Mouse (Mus musculus) heart, adult 18-20 months (tissue): ENCODE measurements around the gene Capn12. TPM values are rescaled to one million over a fixed set of nuclear protein-coding genes. Genes with fewer than 3 reads are reported as not detected.

Experiments
- total RNA-seq, 2 experiments: library from RNA; stranded (reverse); gene quantifications; 2 replicates each; pipeline ENCODE4 v1.2.3; 2021

The Capn12 gene
- total RNA-seq, 2 experiments from 2014 or later = 0.31 to 0.35 TPM

Other genes starting within 250 kb of the Capn12 start
- under 1 TPM; 0.12 to 0.23 TPM for gene Fbxo27, start 188.6 kb upstream of the Capn12 start, total RNA-seq
- gene Fbxo17, start 164.6 kb upstream of the Capn12 start, total RNA-seq = under 1 TPM; 0.62 to 0.82 TPM
- 10 to 100 TPM; 59.4 to 60.4 TPM for gene Mrps12, start 139.6 kb upstream of the Capn12 start, total RNA-seq
- gene Sars2, start 139.4 kb upstream of the Capn12 start, total RNA-seq = 10 to 100 TPM; 14.7 to 15.5 TPM
- not detected for gene Ccer2, start 125.2 kb upstream of the Capn12 start, total RNA-seq
- gene Sirt2, start 114.7 kb upstream of the Capn12 start, total RNA-seq = 10 to 100 TPM; 84.3 to 88.4 TPM
- 10 to 100 TPM; 25.8 to 26.8 TPM for gene Nfkbib, start 113.9 kb upstream of the Capn12 start, total RNA-seq
- gene Rinl, start 92.5 kb upstream of the Capn12 start, total RNA-seq = 1 to 10 TPM; 1.5 to 3.4 TPM
- 100 to 1,000 TPM; 196 to 224 TPM for gene Hnrnpl, start 72.9 kb upstream of the Capn12 start, total RNA-seq
- gene Ech1, start 56.2 kb upstream of the Capn12 start, total RNA-seq = 1,000 to 10,000 TPM; 1,960 to 1,989 TPM
- gene Lgals4, start 47.6 kb upstream of the Capn12 start, total RNA-seq = 10 to 100 TPM in 1 of 2 experiments, 1 to 10 TPM in 1; 9.6 to 18.7 TPM
- 1 to 10 TPM in 1 of 2 experiments, under 1 TPM in 1; 0.93 to 1.8 TPM for gene Lgals7, start 17.6 kb upstream of the Capn12 start, total RNA-seq
- 10 to 100 TPM; 64.7 to 66.4 TPM for gene Actn4, start 80.9 kb downstream of the Capn12 start, total RNA-seq
- 100 to 1,000 TPM; 166 to 176 TPM for gene Eif3k, start 100.4 kb downstream of the Capn12 start, total RNA-seq
- 1 to 10 TPM in 1 of 2 experiments, under 1 TPM in 1; 0.45 to 4.2 TPM for gene Map4k1, start 100.6 kb downstream of the Capn12 start, total RNA-seq
- gene Ryr1, start 243.8 kb downstream of the Capn12 start, total RNA-seq = under 1 TPM; 0.07 to 0.13 TPM